Mouse (Mus musculus): Measurements from ENCODE around the gene Ptchd1.

DNA sequence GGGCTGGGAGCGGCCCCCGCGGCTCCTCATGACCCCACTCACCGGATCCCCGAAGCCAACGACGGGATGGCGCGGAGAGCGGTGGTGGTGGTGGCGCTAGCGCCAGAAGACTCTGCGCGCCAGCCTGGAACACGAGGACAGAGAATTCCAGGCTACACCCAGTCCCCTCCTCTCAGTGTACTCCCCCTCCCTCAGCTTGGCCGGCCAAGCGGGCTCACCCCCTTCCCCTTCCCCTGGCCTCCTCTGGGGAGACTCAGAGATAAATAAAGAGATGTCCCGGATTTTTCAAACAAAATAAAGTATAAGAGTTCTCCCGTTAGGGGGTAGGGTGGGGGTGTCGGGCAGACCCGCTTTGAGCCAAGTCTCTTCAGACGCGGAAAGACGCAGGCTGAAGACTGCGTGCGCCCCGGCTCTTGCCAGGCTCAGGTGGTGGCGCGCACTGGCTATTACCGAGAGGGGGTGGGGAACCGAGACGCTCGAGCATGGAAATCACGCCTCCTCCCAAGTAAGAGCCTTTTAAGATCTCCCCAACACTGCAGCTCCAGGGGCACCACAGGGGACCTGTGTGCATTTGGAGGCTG is at the start of gene Ptchd1:
- no peak for TF ChIP-seq GATA1 (IDR thresholded peaks at IDR 0.05; ENCODE audit: borderline replicate concordance, low read length)
- TF ChIP-seq FLI1 (IDR thresholded peaks at IDR 0.05; ENCODE audit: low read length): no peak

All from megakaryocyte, embryonic 14.5 days (primary cell).